9 mouse cellular contexts compared by ENCODE assay signal in the genomic region with DNA sequence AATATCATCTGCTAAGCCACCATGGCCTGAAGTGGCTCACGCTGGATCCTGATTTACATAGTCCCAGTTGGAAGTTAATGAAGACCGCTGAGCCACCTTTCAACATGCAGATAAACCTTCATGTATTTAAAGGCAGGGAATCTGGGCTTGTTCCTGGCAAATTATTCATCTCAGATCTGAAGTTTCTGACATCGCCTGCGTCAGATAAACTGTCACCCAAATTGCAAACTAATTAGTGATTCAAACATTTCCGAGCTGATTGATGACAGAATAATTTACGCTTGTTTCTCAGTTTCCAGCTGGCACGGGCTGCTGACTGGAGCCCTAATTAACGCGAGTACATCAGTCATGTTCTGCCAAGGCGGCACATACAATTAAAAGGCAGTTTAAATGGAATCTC.
DNase-seq lines count a peak whose midpoint lies in the region; ATAC-seq lines count a peak whose summit lies in the region.
"Had no signal": no experiment of that assay in that cellular context is flagged by ENCODE, and none has a peak within 500 bp of the region (broad histone marks: within the 10 kb centered on the region; RNA-seq: fewer than 3 reads in every experiment).

No protein-coding gene starts in this region.

- H3K9ac ChIP-seq in hindbrain, embryonic 15.5 days = no peak overlapping the region

- no peak overlapping the region for H3K27ac ChIP-seq in hindbrain, embryonic 15.5 days (replicated peaks)

- H3K4me2 ChIP-seq in hindbrain, embryonic 15.5 days = peak overlapping the region; percentile 33

- peak overlapping the region; percentile 4 for H3K4me3 ChIP-seq in hindbrain, embryonic 15.5 days
- H3K4me3 ChIP-seq: megakaryocyte, embryonic 14.5 days had no signal

- peak; percentile 55 for DNase-seq in MN1 (ENCODE audit: low spot score)
- peak; percentile 65 for DNase-seq in embryo, embryonic 10.5 days (ENCODE audit: low spot score)
- DNase-seq in mesoderm, embryonic 11.5 days (ENCODE audit: low read depth, low spot score) = peak; percentile 34
- no peak for DNase-seq in ovary, postnatal 14 days (ENCODE audit: low spot score)
- DNase-seq in spleen, postnatal 10 days (ENCODE audit: low spot score in 2 of 2) = no peak
- DNase-seq in lung, postnatal 4 days = no peak

- H3K4me1 ChIP-seq in hindbrain, embryonic 15.5 days (replicated peaks) = peaks cover 10% of the 10 kb centered on the region
- H3K4me1 ChIP-seq: megakaryocyte, embryonic 14.5 days had no signal

- peaks cover 5% of the 10 kb centered on the region; the same call in 1 of the 2 replicates for H3K27me3 ChIP-seq in hindbrain, embryonic 15.5 days
- H3K27me3 ChIP-seq: megakaryocyte, embryonic 14.5 days had no signal

- H3K36me3 ChIP-seq in hindbrain, embryonic 15.5 days = no peaks in the 10 kb centered on the region

- peak; percentile 89 for ATAC-seq in hindbrain, embryonic 15.5 days (ENCODE audit: low FRiP score, low read depth)
- ATAC-seq in erythroblast, adult 5-6 weeks (replicated peaks; ENCODE audit: low FRiP score, poor library complexity, severe bottlenecking) = no peak

- H3K9me3 ChIP-seq in hindbrain, embryonic 15.5 days = no peaks in the 10 kb centered on the region

- 4% methylated on average over 10 of the region's 10 CpGs for WGBS in hindbrain, embryonic 15.5 days

Comparison
In these comparisons a context has a peak if more than half of its experiments do, and no peak if none do; other contexts are left out.
1. DNase-seq: peak in MN1 (single experiment), embryo, embryonic 10.5 days (single experiment) and mesoderm, embryonic 11.5 days (single experiment); none in ovary, postnatal 14 days (single experiment), spleen, postnatal 10 days (0 of 2) and lung, postnatal 4 days (0 of 2).